Mouse (Mus musculus) forebrain, embryonic 16.5 days (tissue): ENCODE data around the gene Cdk6. TPM values are rescaled to one million over a fixed set of nuclear protein-coding genes. Genes with fewer than 3 reads are reported as not detected.
A peak's percentile ranks its signal among the peaks of the same experiment; 100 is the strongest.
"Not testable (repeated sequence)": the region's sequence is repeated elsewhere in the genome, so short reads cannot be mapped to it uniquely, and the experiment has no call there.

ENCODE experiments used
- ATAC-seq: fragments of 200-750 bp; cut with Nextera tagmentation; 2 replicates; pipeline ENCODE4 v1.8.0; 2017; ENCODE audit warnings: mild to moderate bottlenecking, moderate library complexity
- H3K27ac ChIP-seq: fragments of 300-500 bp; sonication (generic); 2 replicates; pipeline ENCODE4 v1.5.1; 2014; ENCODE audit warnings: low read length, control low read depth
- H3K27me3 ChIP-seq: fragments of 300-500 bp; sonication (generic); replicated peaks from 2 replicates; pipeline ENCODE4 v1.6.1; 2014; ENCODE audit warnings: low read length; ENCODE audit not compliant: control insufficient read depth, insufficient read depth
- H3K36me3 ChIP-seq: fragments of 300-500 bp; sonication (generic); 2 replicates; pipeline ENCODE4 v1.6.1; 2014; ENCODE audit not compliant: control insufficient read depth, insufficient read depth
- H3K4me1 ChIP-seq: fragments of 300-500 bp; sonication (generic); replicated peaks from 2 replicates; pipeline ENCODE4 v1.6.1; 2014; ENCODE audit warnings: low read length; ENCODE audit not compliant: control insufficient read depth, insufficient read depth
- H3K4me2 ChIP-seq: fragments of 300-500 bp; sonication (generic); 2 replicates; pipeline ENCODE4 v1.6.1; 2014; ENCODE audit warnings: mild to moderate bottlenecking, low read length, control low read depth
- H3K4me3 ChIP-seq: fragments of 300-500 bp; sonication (generic); replicated peaks from 2 replicates; pipeline ENCODE4 v1.5.1; 2014; ENCODE audit warnings: mild to moderate bottlenecking, low read length, control low read depth
- H3K9ac ChIP-seq: fragments of 300-500 bp; sonication (generic); replicated peaks from 2 replicates; pipeline ENCODE4 v1.6.1; 2014; ENCODE audit warnings: low read depth, low read length, control low read depth
- H3K9me3 ChIP-seq: fragments of 300-500 bp; sonication (generic); 2 replicates; pipeline ENCODE4 v1.6.1; 2016; ENCODE audit warnings: low read length; ENCODE audit not compliant: control insufficient read depth
- WGBS: fragments of 180-500 bp; shearing (Covaris S2); extraction: QIAGEN DNeasy Blood & Tissue Kit; methylation state at CpG from one replicate; pipeline ENCODE4 v1.1.7; 2014; 5-methylcytosine and 5-hydroxymethylcytosine counted together
- polyA plus RNA-seq: library from polyadenylated mRNA; unstranded; fragments of >200 nt; fragmentation: Nextera tagmentation; extraction: Ambion mirVana; gene quantifications from 2 replicates; pipeline ENCODE4 v1.2.1, GENCODE M21; 2015

Gene Cdk6
- polyA plus RNA-seq: 26.5 and 29.8 TPM in 2 replicates

GRCm38 (mm10) chr5:3341111-3341911, at the start of gene Cdk6:
TSS of gene Cdk6 (plus strand) at chr5:3341485.
- H3K27me3 ChIP-seq: no peaks in the 10 kb centered on the region
- H3K4me1 ChIP-seq: peaks cover 27% of the 10 kb centered on the region
- under 1% methylated on average over 57 of the region's 59 CpGs for WGBS
- peak within 1 kb of the TSS; percentile 63 for H3K9ac ChIP-seq
- peak; percentile 36 for ATAC-seq
- H3K36me3 ChIP-seq: no peaks in the 10 kb centered on the region
- H3K27ac ChIP-seq: peak within 1 kb of the TSS; percentile 53
- peak within 1 kb of the TSS; percentile 65 for H3K4me3 ChIP-seq
- H3K4me2 ChIP-seq: peak within 1 kb of the TSS; percentile 96
- no peaks in the 10 kb centered on the region for H3K9me3 ChIP-seq

- WGBS: 86% methylated on average over 4 of the region's 4 CpGs
- Histone ChIP-seq H3K27ac (no peak overlapping the region), H3K4me1 (no peaks in the 10 kb centered on the region; the same call in 1 of the 2 replicates), H3K27me3 (no peaks in the 10 kb centered on the region), H3K36me3 (no peaks in the 10 kb centered on the region), H3K4me2 (no peak overlapping the region), H3K9me3 (no peaks in the 10 kb centered on the region), H3K9ac (no peak overlapping the region), H3K4me3 (no peak overlapping the region)
- ATAC-seq: no peak
Observed at GRCm38 (mm10) chr5:3293666-3294065, 47.6 kb upstream of the Cdk6 start.

DNA sequence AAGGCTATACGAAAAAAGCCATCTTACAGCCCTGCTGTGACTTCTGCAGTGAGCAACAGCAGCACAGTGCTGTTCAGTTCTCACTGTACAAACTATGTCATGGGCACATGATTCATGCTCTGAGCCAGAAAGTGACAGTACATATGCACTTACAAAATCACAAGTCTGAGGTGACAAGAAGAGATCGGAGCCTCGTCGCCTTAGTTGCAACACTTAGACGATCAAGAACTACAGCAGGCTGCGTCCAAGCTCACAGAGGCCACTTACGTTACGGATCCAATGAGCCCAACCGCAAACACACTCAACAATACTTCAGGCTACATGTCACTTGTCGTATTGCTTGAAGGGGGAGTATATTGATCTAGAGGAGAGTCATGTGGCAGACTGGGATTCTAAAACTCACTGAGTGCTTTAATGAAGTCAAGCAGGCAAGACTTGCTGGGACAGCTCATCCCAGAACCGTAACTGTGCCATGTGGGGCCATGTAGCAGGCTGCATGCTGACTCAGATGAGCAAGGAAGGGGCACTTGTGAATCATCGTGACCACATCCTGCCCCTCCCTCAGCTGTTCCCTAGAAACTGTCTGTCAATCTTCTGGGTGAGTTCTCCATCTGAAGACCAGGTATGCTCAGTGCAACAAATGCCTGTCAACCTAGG, 40.4 kb upstream of the Cdk6 start:
- ATAC-seq: no peak
- H3K27me3 ChIP-seq: no peaks in the 10 kb centered on the region
- no peaks in the 10 kb centered on the region for H3K9me3 ChIP-seq
- H3K9ac ChIP-seq: no peak overlapping the region
- H3K4me2 ChIP-seq: no peak overlapping the region
- H3K36me3 ChIP-seq: no peaks in the 10 kb centered on the region
- no peak overlapping the region for H3K4me3 ChIP-seq
- no peaks in the 10 kb centered on the region for H3K4me1 ChIP-seq
- H3K27ac ChIP-seq: no peak overlapping the region
- WGBS: 85% methylated on average over 12 of the region's 12 CpGs

GRCm38 (mm10) chr5:3301535-3301934, 39.8 kb upstream of the Cdk6 start:
- no peak overlapping the region for H3K4me2 ChIP-seq
- H3K27ac ChIP-seq: no peak overlapping the region
- no peaks in the 10 kb centered on the region for H3K9me3 ChIP-seq
- no peaks in the 10 kb centered on the region for H3K4me1 ChIP-seq
- H3K9ac ChIP-seq: no peak overlapping the region
- no peak for ATAC-seq
- H3K4me3 ChIP-seq: no peak overlapping the region
- 72% methylated on average over 5 of the region's 5 CpGs for WGBS
- H3K36me3 ChIP-seq: no peaks in the 10 kb centered on the region
- H3K27me3 ChIP-seq: no peaks in the 10 kb centered on the region

DNA sequence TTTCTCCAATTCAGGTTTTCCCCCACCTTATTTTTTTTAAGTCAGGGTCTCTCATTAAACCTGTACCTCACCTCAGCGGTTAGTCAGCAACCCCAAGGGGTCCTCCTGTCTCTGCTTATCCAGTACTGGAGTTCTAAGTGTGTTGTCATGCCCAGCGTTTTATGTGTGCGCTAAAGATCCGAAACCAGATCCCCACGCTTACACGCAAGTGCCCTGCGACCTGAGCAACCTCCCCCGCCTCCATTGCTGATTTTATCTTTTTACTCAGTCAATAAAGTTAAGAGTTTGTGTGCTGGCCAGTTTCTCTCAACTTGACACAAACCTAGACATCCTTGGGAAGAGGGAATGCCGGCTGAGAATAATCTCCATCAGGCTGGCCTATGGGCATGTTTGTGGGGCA, 37.4 kb upstream of the Cdk6 start:
- Histone ChIP-seq H3K27me3 (no peaks in the 10 kb centered on the region), H3K4me3 (no peak overlapping the region), H3K9me3 (no peaks in the 10 kb centered on the region), H3K36me3 (no peaks in the 10 kb centered on the region), H3K9ac (no peak overlapping the region), H3K4me1 (no peaks in the 10 kb centered on the region), H3K4me2 (no peak overlapping the region), H3K27ac (no peak overlapping the region)
- no peak for ATAC-seq
- 94% methylated on average over 9 of the region's 9 CpGs for WGBS

- Histone ChIP-seq H3K9ac (no peak overlapping the region), H3K9me3 (no peaks in the 10 kb centered on the region), H3K4me2 (no peak overlapping the region), H3K4me3 (no peak overlapping the region), H3K27ac (no peak overlapping the region), H3K36me3 (no peaks in the 10 kb centered on the region), H3K27me3 (no peaks in the 10 kb centered on the region), H3K4me1 (no peaks in the 10 kb centered on the region)
- 89% methylated on average over 1 of the region's 1 CpGs for WGBS
- no peak for ATAC-seq
Observed at GRCm38 (mm10) chr5:3306146-3306545, 35.1 kb upstream of the Cdk6 start.

DNA sequence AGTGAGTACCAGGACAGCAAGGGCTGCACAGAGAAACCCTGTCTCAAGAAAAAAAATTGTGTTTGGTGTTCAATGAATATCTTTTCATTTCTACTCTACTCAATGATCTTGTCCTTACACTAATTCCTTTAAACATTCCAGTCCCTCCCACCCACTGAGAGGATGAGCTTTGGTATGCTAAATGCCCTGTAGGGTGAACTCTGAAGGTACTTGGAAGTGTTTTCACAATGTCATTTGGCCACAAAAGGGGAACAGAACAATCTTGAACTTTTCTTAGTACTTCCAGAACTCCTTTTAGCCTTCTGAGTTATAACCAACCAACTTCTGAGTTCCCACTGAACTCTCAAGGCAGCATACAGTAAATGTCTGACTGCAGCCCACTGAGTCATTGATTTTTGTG, 32.2 kb upstream of the Cdk6 start:
- ATAC-seq: no peak
- H3K4me3 ChIP-seq: no peak overlapping the region
- H3K9me3 ChIP-seq: no peaks in the 10 kb centered on the region
- no peaks in the 10 kb centered on the region for H3K4me1 ChIP-seq
- H3K4me2 ChIP-seq: no peak overlapping the region
- no peaks in the 10 kb centered on the region for H3K27me3 ChIP-seq
- no peaks in the 10 kb centered on the region for H3K36me3 ChIP-seq
- H3K9ac ChIP-seq: no peak overlapping the region
- H3K27ac ChIP-seq: no peak overlapping the region

- Histone ChIP-seq H3K4me1 (no peaks in the 10 kb centered on the region), H3K9me3 (no peaks in the 10 kb centered on the region), H3K36me3 (no peaks in the 10 kb centered on the region), H3K9ac (no peak overlapping the region), H3K27me3 (no peaks in the 10 kb centered on the region), H3K4me3 (no peak overlapping the region), H3K27ac (no peak overlapping the region), H3K4me2 (no peak overlapping the region)
- no peak for ATAC-seq
- 72% methylated on average over 1 of the region's 1 CpGs for WGBS
Observed at GRCm38 (mm10) chr5:3309587-3309986, 31.7 kb upstream of the Cdk6 start.

GRCm38 (mm10) chr5:3311156-3311555, 30.1 kb upstream of the Cdk6 start:
- not testable (repeated sequence) for H3K4me1 ChIP-seq, H3K27ac ChIP-seq, H3K36me3 ChIP-seq, H3K9me3 ChIP-seq, H3K27me3 ChIP-seq, H3K4me2 ChIP-seq, H3K4me3 ChIP-seq, ATAC-seq, H3K9ac ChIP-seq
- WGBS: 88% methylated on average over 7 of the region's 7 CpGs
